ENCODE assay signal across 8 mouse cellular contexts in the genomic region with DNA sequence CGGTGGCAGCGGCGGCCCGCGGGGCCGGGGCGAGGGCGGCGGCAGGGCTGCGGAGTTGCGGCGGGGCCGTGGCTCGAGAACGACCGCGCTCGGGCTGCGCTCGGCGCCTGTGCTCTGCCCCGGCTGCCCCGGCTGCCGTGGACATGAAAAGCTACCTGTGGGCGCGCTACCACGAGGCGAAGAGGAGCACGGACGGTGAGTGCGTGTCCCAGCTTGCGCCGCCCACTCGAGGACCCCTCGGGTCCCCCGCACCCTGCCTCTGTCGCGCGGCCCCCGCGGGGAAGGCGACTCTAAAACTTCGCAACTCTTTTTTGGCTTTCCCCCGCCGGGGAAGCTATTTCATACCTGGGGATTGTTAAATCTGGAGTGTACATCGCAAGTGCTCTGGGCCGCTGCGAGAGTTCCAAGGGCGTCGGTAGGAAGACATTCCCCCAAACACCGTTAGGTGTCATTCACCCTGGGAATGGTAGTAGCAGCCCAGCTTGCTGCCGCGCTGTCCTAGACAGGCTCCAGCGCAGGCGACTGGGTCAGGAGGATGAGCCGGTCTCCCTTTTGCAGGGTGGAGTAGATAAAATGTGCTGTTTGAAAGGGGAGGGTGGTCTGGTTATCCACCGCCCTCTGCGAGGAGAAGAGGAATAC. TPM values are rescaled to one million over a fixed set of nuclear protein-coding genes. Genes with fewer than 3 reads are reported as not detected.
A peak's percentile ranks its signal among the peaks of the same experiment; 100 is the strongest.
DNase-seq lines count a peak whose midpoint lies in the region; ATAC-seq lines count a peak whose summit lies in the region.

No protein-coding gene starts in this region.

- no peaks in the 10 kb centered on the region; the same call in 1 of the 2 replicates for H3K27me3 ChIP-seq in forebrain, embryonic 11.5 days (ENCODE audit: control insufficient read depth, insufficient read depth, low read length)
- H3K27me3 ChIP-seq in hindbrain, embryonic 15.5 days, result no peaks in the 10 kb centered on the region
- H3K27me3 ChIP-seq in liver, embryonic 11.5 days (replicated peaks; ENCODE audit: control insufficient read depth, insufficient read depth, low read length), result no peaks in the 10 kb centered on the region

- H3K4me1 ChIP-seq in forebrain, embryonic 11.5 days (replicated peaks; ENCODE audit: control insufficient read depth, insufficient read depth, low read length), result peaks cover 6% of the 10 kb centered on the region
- H3K4me1 ChIP-seq in hindbrain, embryonic 15.5 days (replicated peaks), result peaks cover 48% of the 10 kb centered on the region
- H3K4me1 ChIP-seq in liver, embryonic 11.5 days (replicated peaks; ENCODE audit: control insufficient read depth, insufficient read depth, low read length), result peaks cover 19% of the 10 kb centered on the region

- WGBS in forebrain, embryonic 11.5 days, result under 1% methylated on average over 45 of the region's 58 CpGs
- 0% methylated on average over 58 of the region's 58 CpGs for WGBS in hindbrain, embryonic 15.5 days
- under 1% methylated on average over 58 of the region's 58 CpGs for WGBS in liver, embryonic 11.5 days

- peak; percentile 35 to 38 for DNase-seq in lung, adult 18-20 months
- DNase-seq in lung, postnatal 25 days (ENCODE audit: low spot score), result no peak
- peak; percentile 63 for DNase-seq in adrenal gland, postnatal 14 days
- peak; percentile 61 for DNase-seq in forebrain, embryonic 11.5 days (ENCODE audit: low spot score)
- peak; percentile 53 for DNase-seq in liver, embryonic 11.5 days (ENCODE audit: low spot score)
- DNase-seq in natural killer cell, adult 2 months (ENCODE audit: low spot score in 2 of 2), result no peak

- ATAC-seq in forebrain, embryonic 11.5 days (replicated peaks; ENCODE audit: low FRiP score), result peak; percentile 49
- peak; percentile 73 for ATAC-seq in hindbrain, embryonic 15.5 days (ENCODE audit: low FRiP score, low read depth)
- peak; percentile 41 for ATAC-seq in liver, embryonic 11.5 days (replicated peaks; ENCODE audit: low FRiP score)
- ATAC-seq in monocyte, adult 5-6 weeks (replicated peaks; ENCODE audit: insufficient number of reproducible peaks, low FRiP score, low TSS enrichment, poor library complexity, severe bottlenecking), result 0 out of 2 replicates have a peak, but pooled peaks have one; percentile 2

- no peaks in the 10 kb centered on the region for H3K36me3 ChIP-seq in forebrain, embryonic 11.5 days (ENCODE audit: control insufficient read depth, insufficient read depth, low read length)
- no peaks in the 10 kb centered on the region for H3K36me3 ChIP-seq in hindbrain, embryonic 15.5 days
- H3K36me3 ChIP-seq in liver, embryonic 11.5 days (ENCODE audit: control insufficient read depth, insufficient read depth, low read length), result no peaks in the 10 kb centered on the region

- H3K4me2 ChIP-seq in forebrain, embryonic 11.5 days (ENCODE audit: low read depth, low read length, severe bottlenecking), result peak overlapping the region; percentile 97
- H3K4me2 ChIP-seq in hindbrain, embryonic 15.5 days, result peak overlapping the region; percentile 85
- peak overlapping the region; percentile 99 for H3K4me2 ChIP-seq in liver, embryonic 11.5 days

- H3K9ac ChIP-seq in forebrain, embryonic 11.5 days (ENCODE audit: low read length), result peak overlapping the region; percentile 62
- peak overlapping the region; percentile 65 for H3K9ac ChIP-seq in hindbrain, embryonic 15.5 days
- peak overlapping the region; percentile 86 for H3K9ac ChIP-seq in liver, embryonic 11.5 days (ENCODE audit: low read depth, low read length)

- no peaks in the 10 kb centered on the region for H3K9me3 ChIP-seq in forebrain, embryonic 11.5 days (ENCODE audit: control insufficient read depth, low read length)
- H3K9me3 ChIP-seq in hindbrain, embryonic 15.5 days, result no peaks in the 10 kb centered on the region
- H3K9me3 ChIP-seq in liver, embryonic 11.5 days (ENCODE audit: control insufficient read depth, low read length), result no peaks in the 10 kb centered on the region

- H3K4me3 ChIP-seq in forebrain, embryonic 11.5 days (ENCODE audit: low read depth, low read length), result peak overlapping the region; percentile 54
- H3K4me3 ChIP-seq in hindbrain, embryonic 15.5 days, result peak overlapping the region; percentile 66
- peak overlapping the region; percentile 78 for H3K4me3 ChIP-seq in liver, embryonic 11.5 days (ENCODE audit: low read depth, low read length)

- no peak overlapping the region for H3K27ac ChIP-seq in forebrain, embryonic 11.5 days (ENCODE audit: low read depth, low read length)
- H3K27ac ChIP-seq in hindbrain, embryonic 15.5 days (replicated peaks), result peak overlapping the region; percentile 78
- peak overlapping the region; percentile 32; the same call in 1 of the 2 replicates for H3K27ac ChIP-seq in liver, embryonic 11.5 days (ENCODE audit: low read depth, low read length)

RNA-seq across cellular contexts. Expression of a gene that starts 0.4 kb away (rescaled TPM):
- 23.2 and 25.1 TPM in 2 replicates for total RNA-seq in adrenal gland, postnatal 14 days (2021)
- polyA plus RNA-seq in forebrain, embryonic 11.5 days (2014; fragmentation: Nextera tagmentation; extraction: Ambion mirVana), result 1.5 and 1.8 TPM in 2 replicates
- 10.8 and 12.0 TPM in 2 replicates for polyA plus RNA-seq in hindbrain, embryonic 15.5 days (2015; fragmentation: Nextera tagmentation; extraction: Ambion mirVana)
- 1.1 and 1.3 TPM in 2 replicates for polyA plus RNA-seq in liver, embryonic 11.5 days (2014; fragmentation: Nextera tagmentation; extraction: Ambion mirVana)
- 2.2 to 4.7 TPM (median 2.6 TPM) in 3 replicates for total RNA-seq in monocyte, adult 5-6 weeks (2017)

RNA-seq across cellular contexts. Expression of a gene that starts 15.5 kb away (rescaled TPM):
- 8.3 and 9.8 TPM in 2 replicates for total RNA-seq in adrenal gland, postnatal 14 days (2021)
- not detected in 2 replicates for polyA plus RNA-seq in forebrain, embryonic 11.5 days (2014; fragmentation: Nextera tagmentation; extraction: Ambion mirVana)
- not detected in 2 replicates for polyA plus RNA-seq in hindbrain, embryonic 15.5 days (2015; fragmentation: Nextera tagmentation; extraction: Ambion mirVana)
- polyA plus RNA-seq in liver, embryonic 11.5 days (2014; fragmentation: Nextera tagmentation; extraction: Ambion mirVana), result not detected in 2 replicates
- 1.6 TPM in 1 of 3 replicates, not detected in the others for total RNA-seq in monocyte, adult 5-6 weeks (2017)

Comparison
In these comparisons a context has a peak if more than half of its experiments do, and no peak if none do; other contexts are left out.
1. DNase-seq: peak in lung, adult 18-20 months (2 of 2), adrenal gland, postnatal 14 days (single experiment), forebrain, embryonic 11.5 days (single experiment) and liver, embryonic 11.5 days (single experiment); none in lung, postnatal 25 days (single experiment) and natural killer cell, adult 2 months (0 of 2).
2. ATAC-seq: peak in every context shown above with its lines; median percentile 73 in hindbrain, embryonic 15.5 days; 49 in forebrain, embryonic 11.5 days; 41 in liver, embryonic 11.5 days; 2 in monocyte, adult 5-6 weeks.
3. Peak in every context shown above with its lines, with median percentiles within 50 percentile points of each other: H3K4me2 ChIP-seq, H3K4me3 ChIP-seq and H3K9ac ChIP-seq.